Mouse (Mus musculus) myocyte (in vitro differentiated cells): Measurements from ENCODE around the gene Agpat3.
A peak's percentile ranks its signal among the peaks of the same experiment; 100 is the strongest.

Experiments
- E2F4 ChIP-seq: IDR thresholded peaks from one replicate; pipeline ENCODE4 v1.6.1; 2011; ENCODE audit warnings: mild to moderate bottlenecking, control low read depth, moderate library complexity; ENCODE audit not compliant: insufficient read depth
- POLR2A ChIP-seq: IDR thresholded peaks from one replicate; pipeline ENCODE4 v1.6.1; 2011; ENCODE audit warnings: low read depth, mild to moderate bottlenecking, control low read depth, moderate library complexity; ENCODE audit not compliant: insufficient read length
- TCF3 ChIP-seq: IDR thresholded peaks from one replicate; pipeline ENCODE4 v1.6.1; 2011; ENCODE audit warnings: low read depth, control low read depth; ENCODE audit not compliant: insufficient read length

- TF ChIP-seq TCF3: peak; percentile 29
- no peak for TF ChIP-seq E2F4
- no peak for TF ChIP-seq POLR2A
Measured at GRCm38 (mm10) chr10:78304996-78305395, 47.3 kb downstream of the Agpat3 start.
